Mouse (Mus musculus): ENCODE measurements at regions not wholly inside any gene's neighbourhood (a gene's known extent, or its start where the extent isn't known, plus 50 kb on each side); places are given as distances from the start of the nearest gene placed in this dataset.

DNA sequence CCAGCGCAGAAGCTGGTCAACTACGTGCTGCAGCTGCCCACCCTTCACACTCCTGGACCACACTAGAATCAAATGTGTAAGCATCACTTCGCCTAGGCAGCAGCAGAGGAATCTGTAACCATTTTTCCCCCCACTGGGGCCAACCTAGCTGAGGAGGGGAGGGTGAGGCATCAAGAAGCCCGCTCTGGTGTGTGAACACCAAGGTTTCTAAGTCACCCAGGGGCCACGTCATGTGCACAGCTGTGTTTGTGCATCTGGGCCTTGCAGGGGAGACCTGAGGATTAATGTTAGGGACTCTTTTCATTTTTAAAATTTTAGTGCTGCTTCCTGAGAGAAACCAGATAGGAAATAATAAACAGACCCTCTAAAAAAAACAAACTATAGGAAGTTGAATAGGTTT, 321.8 kb downstream of the Rnd3 start:
- no peak for DNase-seq

DNA sequence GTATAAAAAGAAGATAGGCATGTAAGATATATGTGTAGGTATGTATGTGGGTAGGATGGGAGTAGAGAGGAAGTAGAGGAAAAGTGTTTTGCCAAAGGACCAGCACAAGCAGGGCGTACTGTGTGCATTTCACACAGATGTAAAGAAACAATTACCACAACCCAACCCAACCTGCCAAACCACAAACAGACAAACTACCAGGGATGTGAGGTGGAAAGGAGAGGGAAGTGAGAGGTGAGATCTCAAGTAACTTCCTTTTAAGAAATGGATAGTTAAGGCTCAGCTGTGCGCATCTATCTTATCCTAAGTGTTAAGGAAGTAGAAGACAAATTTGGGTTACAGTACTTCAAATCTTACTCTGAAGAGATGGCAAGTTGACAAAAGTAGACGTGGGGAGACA, 322.4 kb downstream of the Rnd3 start:
- DNase-seq, result no peak

GRCm38 (mm10) chr2:50825626-50826025, 323.3 kb downstream of the Rnd3 start:
- no peak for DNase-seq

GRCm38 (mm10) chr2:50824782-50825181, 324.1 kb downstream of the Rnd3 start:
- no peak for DNase-seq

DNA sequence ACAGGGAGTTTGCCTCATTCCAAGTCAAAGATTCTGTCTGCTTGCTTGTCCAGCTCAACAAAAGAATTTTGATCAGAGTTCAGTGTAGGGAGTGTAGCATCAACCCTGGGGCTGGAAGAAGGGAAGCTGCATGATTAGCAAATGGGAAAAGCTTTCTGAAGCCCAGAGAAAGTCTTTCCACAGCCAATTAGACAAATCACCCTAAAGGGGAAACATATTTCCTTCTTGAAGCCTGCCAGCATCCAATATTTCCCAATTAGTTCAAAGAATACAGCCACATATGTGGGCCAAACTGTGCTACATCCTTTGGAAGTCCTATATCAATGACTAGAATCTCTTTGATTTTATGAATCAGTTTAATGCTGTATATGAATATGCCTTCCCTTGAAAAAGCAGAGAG, 326.2 kb downstream of the Rnd3 start:
- DNase-seq, result no peak

- DNase-seq, result no peak
Observed at GRCm38 (mm10) chr2:50819305-50819665, 329.6 kb downstream of the Rnd3 start.

- no peak for DNase-seq
Observed at GRCm38 (mm10) chr2:50818557-50819304, 330.2 kb downstream of the Rnd3 start.

DNA sequence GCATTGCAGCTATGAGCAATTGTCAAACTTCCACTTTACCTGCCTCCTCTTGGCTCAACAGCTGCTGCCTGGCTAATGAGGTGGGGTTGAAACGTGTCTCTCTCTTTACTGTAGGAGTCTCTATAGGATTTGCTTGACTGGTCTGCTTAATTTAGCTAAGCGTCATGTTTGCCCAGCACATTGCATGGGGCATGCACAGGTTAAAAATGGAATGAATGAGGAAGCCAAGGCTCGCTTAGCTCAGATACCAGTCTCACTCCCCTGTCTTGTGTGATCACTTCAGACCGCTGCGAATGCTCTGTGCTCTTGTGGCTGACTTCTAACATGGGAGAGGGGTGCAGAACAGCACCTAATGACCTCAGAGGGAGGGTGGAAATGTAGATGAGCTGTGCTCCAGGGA, 332.5 kb downstream of the Rnd3 start:
- no peak for DNase-seq

GRCm38 (mm10) chr2:50815541-50815940, 333.4 kb downstream of the Rnd3 start:
- DNase-seq, result no peak

GRCm38 (mm10) chr2:50813568-50814461, 335.1 kb downstream of the Rnd3 start:
- no peak for DNase-seq

- DNase-seq, result no peak
Observed at GRCm38 (mm10) chr2:50812296-50812695, 336.6 kb downstream of the Rnd3 start.

- DNase-seq, result no peak
Observed at GRCm38 (mm10) chr2:50810336-50811066, 338.4 kb downstream of the Rnd3 start.

GRCm38 (mm10) chr2:50809823-50810222, 339.1 kb downstream of the Rnd3 start:
- DNase-seq, result no peak

DNA sequence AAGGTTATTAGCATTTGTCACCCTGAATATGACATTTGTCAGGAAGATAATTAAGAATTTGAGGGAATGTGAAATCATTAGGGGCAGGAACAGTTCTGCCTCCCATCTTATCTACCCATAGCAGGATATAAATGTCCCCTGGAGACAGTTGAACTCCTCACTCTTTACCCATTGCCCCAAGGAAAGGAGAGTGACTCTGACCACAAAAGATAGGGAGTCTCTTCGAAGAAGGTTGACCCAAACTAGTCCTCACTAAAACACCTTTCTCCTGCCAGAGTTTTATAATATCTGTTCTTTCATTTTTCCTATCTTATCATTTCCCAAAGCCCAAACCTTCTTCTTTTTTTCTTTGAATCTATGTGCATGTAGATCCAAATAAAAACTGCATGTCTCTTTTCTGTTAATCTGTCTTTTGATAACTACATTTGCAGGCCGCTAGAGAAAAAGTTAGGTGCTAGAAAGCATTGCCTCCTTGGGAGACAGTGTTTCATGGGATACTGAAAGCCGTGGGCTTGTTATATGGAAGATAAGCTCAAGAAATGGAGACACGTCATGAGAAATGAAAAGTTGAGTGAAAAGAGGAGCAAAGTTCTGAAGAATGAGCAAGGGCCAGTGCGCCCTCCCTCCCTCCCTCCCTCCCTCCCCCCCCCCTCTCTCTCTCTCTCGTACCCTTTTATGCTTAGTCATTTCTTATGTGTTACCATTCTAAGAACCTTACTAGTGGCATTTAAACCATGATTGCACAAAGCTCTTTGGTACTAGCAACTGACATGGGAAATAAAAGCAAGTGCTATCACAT, 341.6 kb downstream of the Rnd3 start:
- DNase-seq, result no peak

- no peak for DNase-seq
Observed at GRCm38 (mm10) chr2:50805645-50806044, 343.3 kb downstream of the Rnd3 start.

- DNase-seq, result no peak
Observed at GRCm38 (mm10) chr2:50796087-50796486, 352.8 kb downstream of the Rnd3 start.

GRCm38 (mm10) chr2:50793616-50794015, 355.3 kb downstream of the Rnd3 start:
- no peak for DNase-seq

DNA sequence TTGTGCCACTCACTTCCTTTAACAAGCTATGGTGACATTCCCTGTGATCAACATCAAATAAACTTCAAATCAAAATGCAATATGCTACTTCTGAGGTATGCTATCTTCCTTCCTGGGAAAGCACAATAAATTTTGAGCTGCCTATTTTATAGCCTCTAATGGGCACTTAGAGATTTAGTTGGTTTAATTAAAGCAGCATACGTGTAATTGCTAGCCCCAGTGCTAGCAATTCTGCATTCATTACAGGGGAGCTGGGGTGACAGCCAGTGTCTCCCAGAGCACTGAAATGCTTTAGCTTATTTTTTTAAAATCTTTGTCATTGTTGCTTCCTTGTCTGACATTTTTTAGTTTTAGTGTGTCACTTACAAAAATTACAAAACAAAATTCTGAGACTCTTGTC, 355.8 kb downstream of the Rnd3 start:
- no peak for DNase-seq

DNA sequence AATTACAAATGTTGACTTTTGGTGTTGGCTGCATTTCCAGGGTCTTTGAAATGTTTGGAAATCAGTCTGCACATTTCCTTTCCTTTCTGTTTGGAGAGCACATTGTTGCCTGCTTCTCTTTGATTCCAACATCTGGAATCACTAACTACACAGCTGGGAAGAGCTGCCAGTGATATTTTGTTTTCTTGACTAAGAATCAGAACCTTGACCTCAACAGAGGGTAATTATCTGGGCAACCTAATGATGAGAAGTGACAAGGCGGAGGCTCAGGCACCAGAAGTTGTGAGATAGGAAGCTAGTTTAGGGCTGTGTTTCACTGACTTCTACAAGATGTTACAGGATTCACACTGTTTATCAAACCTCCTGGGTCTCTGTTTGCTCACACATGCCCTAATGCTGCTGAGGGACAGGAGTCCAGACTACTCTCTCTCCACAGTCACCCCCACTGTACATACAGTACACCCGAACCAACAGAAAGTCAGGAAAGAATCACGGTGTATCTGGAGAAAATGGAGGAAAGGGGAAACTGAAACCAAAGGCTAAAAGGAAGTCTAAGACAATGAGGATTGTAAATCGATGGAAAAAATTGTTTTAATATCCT, 359.8 kb downstream of the Rnd3 start:
- DNase-seq, result no peak

DNA sequence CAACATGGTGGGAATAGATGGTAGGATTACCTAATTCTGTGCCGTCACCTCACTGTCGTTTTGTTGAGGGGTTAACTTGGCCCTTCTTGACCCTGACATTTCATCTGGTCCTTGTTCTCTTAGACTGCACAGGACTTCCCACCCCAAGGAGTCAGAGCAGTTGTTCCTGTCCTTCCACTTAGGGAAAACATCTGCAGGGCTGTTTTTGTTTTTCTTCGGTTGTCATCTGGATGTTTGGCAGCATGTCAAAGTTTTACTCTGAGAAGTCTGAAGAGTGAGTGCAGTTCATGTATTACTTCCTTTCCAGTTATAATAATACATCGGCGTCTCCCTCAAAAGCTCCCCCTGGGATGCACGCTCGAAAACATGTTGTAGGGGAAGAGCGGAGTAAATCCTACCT, 376.8 kb downstream of the Rnd3 start:
- DNase-seq, result no peak

DNA sequence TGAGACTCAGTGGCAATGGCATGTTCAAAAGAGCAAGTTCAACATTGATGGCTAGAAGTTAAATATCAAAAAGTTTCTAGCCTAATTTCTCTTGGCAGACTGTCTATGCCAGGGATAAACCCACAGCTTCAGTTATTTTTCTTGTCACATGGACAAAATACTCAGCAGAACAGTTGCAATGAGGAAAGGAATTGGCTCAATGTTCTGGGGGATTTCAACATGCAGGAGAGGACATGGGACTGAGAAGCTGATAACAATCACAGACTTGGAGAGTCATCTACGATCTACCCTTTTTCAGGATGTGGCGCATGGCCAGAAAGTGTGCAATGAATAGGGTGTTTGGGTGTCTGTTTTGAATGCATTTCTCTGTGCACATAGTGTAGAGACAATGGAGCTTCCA, 389.9 kb downstream of the Rnd3 start:
- no peak for DNase-seq

DNA sequence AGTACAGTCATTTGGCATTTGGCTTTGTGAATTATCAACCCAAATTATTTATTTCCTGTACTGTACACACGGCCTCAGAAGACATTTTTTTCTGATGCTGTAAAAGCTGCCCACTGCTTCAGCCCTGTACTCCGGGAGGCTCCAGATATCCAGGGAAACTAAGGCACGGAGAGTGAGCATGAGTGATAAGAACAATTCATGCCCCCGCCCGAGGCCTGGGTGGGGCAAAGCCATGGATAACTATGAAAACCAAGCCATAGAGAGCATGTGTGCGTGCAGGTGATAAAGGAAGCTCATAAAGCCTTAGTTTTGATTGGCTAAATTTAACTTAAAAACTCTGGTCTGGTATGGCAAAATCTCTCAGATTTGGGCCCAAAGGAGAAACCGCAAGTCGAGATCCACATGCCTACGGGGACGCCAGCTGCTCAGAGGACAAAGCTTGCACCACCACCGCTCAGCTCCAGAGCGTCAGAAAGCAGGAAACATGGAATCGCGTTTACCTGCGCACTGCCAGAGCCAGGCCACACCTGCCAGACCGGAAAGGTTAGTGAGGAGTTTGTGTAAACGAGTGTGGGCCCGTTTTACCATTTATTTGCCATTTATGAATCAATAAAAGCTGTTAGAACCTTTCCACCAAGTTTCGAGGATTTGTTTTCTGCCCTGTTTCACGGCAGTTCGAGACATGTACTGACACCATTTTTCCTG, 390.9 kb downstream of the Rnd3 start:
- no peak for DNase-seq

Measured in kidney, adult 11 months (tissue).